Comparison of ENCODE assay signal across 16 mouse cellular contexts in the genomic region with DNA sequence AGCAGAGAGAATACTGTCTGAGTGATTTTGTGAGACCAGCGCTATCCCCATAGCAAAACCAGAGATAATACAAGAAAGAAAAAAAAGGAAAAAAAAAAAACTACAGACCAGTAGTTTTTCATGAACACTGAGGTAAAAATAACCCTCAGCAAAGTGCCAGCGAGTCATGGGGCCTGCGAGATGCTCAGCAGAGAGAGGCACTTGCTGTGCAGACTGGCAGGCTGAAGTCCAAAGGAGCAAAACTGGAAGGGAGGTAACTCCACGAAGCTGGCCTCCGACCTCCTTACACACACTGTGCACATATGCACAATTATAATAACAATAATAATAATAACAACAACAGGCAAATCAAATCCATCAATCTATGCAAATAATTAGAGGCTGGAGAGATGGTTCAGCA. TPM values are rescaled to one million over a fixed set of nuclear protein-coding genes. Genes with fewer than 3 reads are reported as not detected.
DNase-seq lines count a peak whose midpoint lies in the region; ATAC-seq and TF ChIP-seq lines count a peak whose summit lies in the region.
"Had no signal": no experiment of that assay in that cellular context is flagged by ENCODE, and none has a peak within 500 bp of the region (broad histone marks: within the 10 kb centered on the region; RNA-seq: fewer than 3 reads in every experiment).

No protein-coding gene starts in this region.

- peak; percentile 68 for DNase-seq in gastrocnemius, adult 2 months
- no peak for DNase-seq in gastrocnemius, postnatal 10 days
- DNase-seq in layer of hippocampus, adult 2 months (ENCODE audit: low spot score in 2 of 2) = no peak
- no peak for DNase-seq in layer of hippocampus, adult 9-11 months
- DNase-seq in heart, postnatal 4 days = peak; percentile 39
- DNase-seq in ovary, postnatal 36 days (ENCODE audit: low spot score) = no peak
- DNase-seq: layer of hippocampus, postnatal 36 days; retina, postnatal 1 day; thymus, adult 18-20 months had no signal

- no peak overlapping the region for H3K9ac ChIP-seq in forebrain, embryonic 13.5 days
- H3K9ac ChIP-seq: limb, embryonic 12.5 days; neural tube, embryonic 12.5 days had no signal

- H3K9me3 ChIP-seq in forebrain, embryonic 13.5 days (replicated peaks) = no peaks in the 10 kb centered on the region

- H3K27ac ChIP-seq in gastrocnemius, adult 2 months = peak overlapping the region; percentile 61; the same call in 1 of the 2 replicates
- peak overlapping the region; percentile 32 for H3K27ac ChIP-seq in layer of hippocampus, adult 2 months
- H3K27ac ChIP-seq in forebrain, embryonic 13.5 days = no peak overlapping the region
- H3K27ac ChIP-seq: limb, embryonic 12.5 days; macrophage; neural tube, embryonic 12.5 days had no signal

- no peaks in the 10 kb centered on the region for H3K36me3 ChIP-seq in forebrain, embryonic 13.5 days (ENCODE audit: poor library complexity, severe bottlenecking)
- H3K36me3 ChIP-seq: G1E; limb, embryonic 12.5 days; neural tube, embryonic 12.5 days had no signal

- H3K27me3 ChIP-seq in forebrain, embryonic 13.5 days = no peaks in the 10 kb centered on the region
- H3K27me3 ChIP-seq: limb, embryonic 12.5 days; neural tube, embryonic 12.5 days had no signal

- intact Hi-C loops in gastrocnemius, adult 2 months (cut with DNase I) = no loop called here

- TF ChIP-seq CTCF in gastrocnemius, adult 2 months (IDR thresholded peaks at IDR 0.05) = no peak
- no peak for TF ChIP-seq CTCF in layer of hippocampus, adult 2 months (conservative IDR thresholded peaks at IDR 0.05)

- H3K4me2 ChIP-seq in forebrain, embryonic 13.5 days = no peak overlapping the region
- H3K4me2 ChIP-seq: limb, embryonic 12.5 days; neural tube, embryonic 12.5 days had no signal

- H3K4me3 ChIP-seq in gastrocnemius, adult 2 months = no peak overlapping the region
- H3K4me3 ChIP-seq in layer of hippocampus, adult 2 months = no peak overlapping the region
- no peak overlapping the region for H3K4me3 ChIP-seq in forebrain, embryonic 13.5 days
- H3K4me3 ChIP-seq: limb, embryonic 12.5 days; neural tube, embryonic 12.5 days had no signal

- 90% methylated on average over 5 of the region's 5 CpGs for WGBS in forebrain, embryonic 13.5 days

- no peaks in the 10 kb centered on the region for H3K4me1 ChIP-seq in forebrain, embryonic 13.5 days
- H3K4me1 ChIP-seq: limb, embryonic 12.5 days; neural tube, embryonic 12.5 days had no signal

- ATAC-seq in erythroid progenitor cell, adult 5-6 weeks (replicated peaks; ENCODE audit: low FRiP score, poor library complexity, severe bottlenecking) = no peak
- no peak for ATAC-seq in forebrain, embryonic 13.5 days
- ATAC-seq: midbrain, embryonic 16.5 days had no signal

RNA-seq across cellular contexts. Expression of a gene that starts 12.3 kb away (rescaled TPM):
- 10 to 100 TPM; 34.8 to 47.1 TPM for total RNA-seq in gastrocnemius, adult 2 months (2021)
- 10 to 100 TPM; 63.2 to 63.5 TPM for total RNA-seq in gastrocnemius, postnatal 10 days (2021)
- 10 to 100 TPM; 67.5 to 69.4 TPM for total RNA-seq in layer of hippocampus, adult 2 months (2021)
- 10 to 100 TPM; 15.9 to 16.8 TPM for total RNA-seq in heart, postnatal 4 days (2021)
- total RNA-seq in erythroid progenitor cell, adult 5-6 weeks (2015; ENCODE audit: low replicate concordance) = 12.3 TPM in 1 of 2 replicates, not detected in the other
- 0.39 and 0.45 TPM in 2 replicates for total RNA-seq in erythroid progenitor cell, adult 5-6 weeks (2017; ENCODE audit: low replicate concordance)
- polyA plus RNA-seq in forebrain, embryonic 13.5 days (2015; fragmentation: Nextera tagmentation; extraction: Ambion mirVana) = 22.6 and 24.1 TPM in 2 replicates
- polyA plus RNA-seq: G1E had no signal

Comparison
In these comparisons a context has a peak if more than half of its experiments do, and no peak if none do; other contexts are left out.
1. DNase-seq: peak in gastrocnemius, adult 2 months (single experiment) and heart, postnatal 4 days (single experiment); none in gastrocnemius, postnatal 10 days (single experiment), layer of hippocampus, adult 2 months (0 of 2), layer of hippocampus, adult 9-11 months (single experiment) and ovary, postnatal 36 days (single experiment).